12 mouse cellular contexts compared by ENCODE assay signal in genomic region chr8:124184078-124184477, GRCm38 (mm10). TPM values are rescaled to one million over a fixed set of nuclear protein-coding genes. Genes with fewer than 3 reads are reported as not detected.
DNase-seq lines count a peak whose midpoint lies in the region; ATAC-seq lines count a peak whose summit lies in the region.
"Had no signal": no experiment of that assay in that cellular context is flagged by ENCODE, and none has a peak within 500 bp of the region (broad histone marks: within the 10 kb centered on the region; RNA-seq: fewer than 3 reads in every experiment).

No protein-coding gene starts in this region.

- no peak for DNase-seq in forebrain, embryonic 11.5 days (ENCODE audit: low spot score)
- peak; percentile 38 to 41 for DNase-seq in left cerebral cortex, postnatal 36 days (ENCODE audit: low spot score in 2 of 2)
- no peak for DNase-seq in left cerebral cortex, postnatal 10 days (ENCODE audit: extremely low spot score in 1 of 2, low spot score in 2 of 2)
- DNase-seq in lung, postnatal 36 days, result peak; percentile 51
- no peak for DNase-seq in cerebellum, postnatal 14 days
- no peak for DNase-seq in gastrocnemius, postnatal 4 days (ENCODE audit: low spot score in 2 of 2)
- DNase-seq: layer of hippocampus, postnatal 36 days; right cerebral cortex, postnatal 25 days had no signal

- H3K9me3 ChIP-seq in forebrain, embryonic 15.5 days, result no peaks in the 10 kb centered on the region
- no peaks in the 10 kb centered on the region for H3K9me3 ChIP-seq in forebrain, embryonic 11.5 days (ENCODE audit: control insufficient read depth, low read length)
- no peaks in the 10 kb centered on the region for H3K9me3 ChIP-seq in embryonic facial prominence, embryonic 15.5 days (replicated peaks)
- H3K9me3 ChIP-seq: limb, embryonic 15.5 days had no signal

- H3K4me3 ChIP-seq in forebrain, embryonic 15.5 days, result no peak overlapping the region
- no peak overlapping the region for H3K4me3 ChIP-seq in forebrain, embryonic 11.5 days (ENCODE audit: low read depth, low read length)
- H3K4me3 ChIP-seq in embryonic facial prominence, embryonic 15.5 days (replicated peaks), result no peak overlapping the region
- H3K4me3 ChIP-seq: limb, embryonic 15.5 days had no signal

- peak; percentile 71; the same call in 1 of the 2 replicates for ATAC-seq in forebrain, embryonic 15.5 days (replicated peaks)
- ATAC-seq in forebrain, embryonic 11.5 days (replicated peaks; ENCODE audit: low FRiP score), result no peak
- ATAC-seq in embryonic facial prominence, embryonic 15.5 days (ENCODE audit: insufficient number of reproducible peaks, low FRiP score, low TSS enrichment, low read depth), result peak; percentile 58; the same call in 1 of the 2 replicates

- H3K27me3 ChIP-seq in forebrain, embryonic 15.5 days, result no peaks in the 10 kb centered on the region
- no peaks in the 10 kb centered on the region; the same call in 1 of the 2 replicates for H3K27me3 ChIP-seq in forebrain, embryonic 11.5 days (ENCODE audit: control insufficient read depth, insufficient read depth, low read length)
- no peaks in the 10 kb centered on the region for H3K27me3 ChIP-seq in embryonic facial prominence, embryonic 15.5 days
- H3K27me3 ChIP-seq: limb, embryonic 15.5 days had no signal

- H3K4me1 ChIP-seq in forebrain, embryonic 15.5 days, result peaks cover 22% of the 10 kb centered on the region
- H3K4me1 ChIP-seq in forebrain, embryonic 11.5 days (replicated peaks; ENCODE audit: control insufficient read depth, insufficient read depth, low read length), result 0 out of 2 replicates have a peak, but pooled peaks cover 2% of the 10 kb centered on the region
- H3K4me1 ChIP-seq in embryonic facial prominence, embryonic 15.5 days, result peaks cover 19% of the 10 kb centered on the region; the same call in 1 of the 2 replicates

- H3K9ac ChIP-seq in forebrain, embryonic 15.5 days (replicated peaks), result no peak overlapping the region
- H3K9ac ChIP-seq in forebrain, embryonic 11.5 days (ENCODE audit: low read length), result no peak overlapping the region
- H3K9ac ChIP-seq in embryonic facial prominence, embryonic 15.5 days, result no peak overlapping the region
- H3K9ac ChIP-seq: hindbrain, embryonic 14.5 days; limb, embryonic 15.5 days had no signal

- 66% methylated on average over 3 of the region's 3 CpGs for WGBS in forebrain, embryonic 15.5 days
- WGBS in forebrain, embryonic 11.5 days, result 85% methylated on average over 3 of the region's 3 CpGs
- WGBS in embryonic facial prominence, embryonic 15.5 days, result 48% methylated on average over 3 of the region's 3 CpGs

- H3K4me2 ChIP-seq in forebrain, embryonic 15.5 days (replicated peaks), result no peak overlapping the region
- H3K4me2 ChIP-seq in forebrain, embryonic 11.5 days (ENCODE audit: low read depth, low read length, severe bottlenecking), result no peak overlapping the region
- no peak overlapping the region for H3K4me2 ChIP-seq in embryonic facial prominence, embryonic 15.5 days (replicated peaks)
- H3K4me2 ChIP-seq: hindbrain, embryonic 14.5 days; limb, embryonic 15.5 days had no signal

- no peaks in the 10 kb centered on the region for H3K36me3 ChIP-seq in forebrain, embryonic 15.5 days
- H3K36me3 ChIP-seq in forebrain, embryonic 11.5 days (ENCODE audit: control insufficient read depth, insufficient read depth, low read length), result no peaks in the 10 kb centered on the region
- H3K36me3 ChIP-seq in embryonic facial prominence, embryonic 15.5 days, result no peaks in the 10 kb centered on the region
- H3K36me3 ChIP-seq: limb, embryonic 15.5 days had no signal

- peak overlapping the region; percentile 69 for H3K27ac ChIP-seq in forebrain, embryonic 15.5 days (replicated peaks)
- H3K27ac ChIP-seq in forebrain, embryonic 11.5 days (ENCODE audit: low read depth, low read length), result no peak overlapping the region
- no peak overlapping the region for H3K27ac ChIP-seq in embryonic facial prominence, embryonic 15.5 days (replicated peaks)
- H3K27ac ChIP-seq: hindbrain, embryonic 14.5 days; limb, embryonic 15.5 days had no signal

- intact Hi-C loops in left cerebral cortex, postnatal 36 days (cut with DNase I), result loop anchor here (5.0 kb wide), 1 partner anchor 107 kb away; no protein-coding TSS in a partner anchor
- intact Hi-C loops in left cerebral cortex, postnatal 10 days (cut with DNase I), result no loop called here

RNA-seq across cellular contexts. Expression of gene Galnt2, which starts 47.1 kb away (rescaled TPM):
- polyA plus RNA-seq in forebrain, embryonic 15.5 days (2015; fragmentation: Nextera tagmentation; extraction: Ambion mirVana), result 54.2 and 56.3 TPM in 2 replicates
- 81.6 and 83.7 TPM in 2 replicates for polyA plus RNA-seq in forebrain, embryonic 11.5 days (2014; fragmentation: Nextera tagmentation; extraction: Ambion mirVana)
- total RNA-seq in left cerebral cortex, postnatal 36 days (2021), result 10 to 100 TPM; 45.4 to 49.7 TPM
- 10 to 100 TPM; 86.0 to 91.2 TPM for total RNA-seq in left cerebral cortex, postnatal 10 days (2021)
- 40.0 and 51.5 TPM in 2 replicates for polyA plus RNA-seq in embryonic facial prominence, embryonic 15.5 days (2015; fragmentation: Nextera tagmentation; extraction: Ambion mirVana)
- total RNA-seq in gastrocnemius, postnatal 4 days (2021), result 10 to 100 TPM; 47.4 to 54.6 TPM

Comparison
In these comparisons a context has a peak if more than half of its experiments do, and no peak if none do; other contexts are left out.
1. DNase-seq: peak in left cerebral cortex, postnatal 36 days (2 of 2) and lung, postnatal 36 days (single experiment); none in forebrain, embryonic 11.5 days (single experiment), left cerebral cortex, postnatal 10 days (0 of 2), cerebellum, postnatal 14 days (0 of 2) and gastrocnemius, postnatal 4 days (0 of 2).